Mouse (Mus musculus): ENCODE data around the gene Nkx2-5.

DNA sequence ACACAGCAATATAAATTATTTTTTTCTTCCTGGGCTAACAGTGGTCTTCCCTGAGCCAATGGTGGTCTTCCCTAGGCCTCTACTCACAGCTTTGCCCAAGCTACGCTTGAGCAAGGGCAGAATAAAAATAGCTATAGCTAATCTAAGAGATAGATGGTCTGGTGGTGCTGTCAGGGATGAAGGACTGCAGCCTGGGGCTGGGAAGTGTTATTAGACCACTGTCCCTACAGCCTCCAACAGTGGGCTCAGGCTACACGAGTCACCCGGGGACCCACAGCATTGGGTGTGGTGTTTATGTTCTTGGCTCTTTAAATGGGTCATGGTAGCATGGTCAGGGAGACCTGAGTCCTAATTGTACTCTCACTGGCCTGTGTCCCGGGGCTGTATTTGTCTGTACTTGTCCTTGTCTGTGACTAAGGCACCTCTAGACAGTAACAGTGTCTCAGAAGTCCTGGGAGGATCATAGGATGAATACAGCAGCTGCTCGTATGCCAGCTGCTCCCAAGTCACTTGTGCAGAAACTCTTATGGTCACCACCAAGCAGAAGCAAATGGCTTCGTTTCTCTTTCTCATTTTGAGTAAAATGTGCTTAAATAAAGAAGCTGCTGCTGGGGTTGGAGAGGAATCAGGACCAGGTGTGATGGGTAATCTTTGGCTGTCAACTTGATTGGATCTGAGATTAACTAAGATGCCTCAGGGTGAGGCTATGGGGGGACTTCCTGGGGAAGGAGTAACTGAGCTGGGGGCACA lies 47.3 kb downstream of the Nkx2-5 start:
- TF ChIP-seq CTCF (IDR thresholded peaks at IDR 0.05; ENCODE audit: low read depth), result no peak
- no peak for TF ChIP-seq EP300 (optimal IDR thresholded peaks at IDR 0.05)
